Mouse (Mus musculus) kidney, embryonic 16.5 days (tissue): ENCODE measurements around the gene Fam50a. TPM values are rescaled to one million over a fixed set of nuclear protein-coding genes. Genes with fewer than 3 reads are reported as not detected.

Experiments used
- ATAC-seq: fragments of 200-750 bp; cut with Nextera tagmentation; 2 replicates; pipeline ENCODE4 v1.8.0; 2017; ENCODE audit warnings: moderate TSS enrichment; ENCODE audit not compliant: low FRiP score, low TSS enrichment
- H3K27ac ChIP-seq: fragments of 300-500 bp; sonication (generic); 2 replicates; pipeline ENCODE4 v1.5.1; 2014; ENCODE audit warnings: low read length
- H3K27me3 ChIP-seq: fragments of 300-500 bp; sonication (generic); 2 replicates; pipeline ENCODE4 v1.6.1; 2014; ENCODE audit warnings: low read length, control low read depth, mixed read lengths; ENCODE audit not compliant: insufficient read depth
- H3K36me3 ChIP-seq: fragments of 300-500 bp; sonication (generic); 2 replicates; pipeline ENCODE4 v1.6.1; 2014; ENCODE audit warnings: low read length, control low read depth, mixed read lengths; ENCODE audit not compliant: insufficient read depth
- H3K4me1 ChIP-seq: fragments of 300-500 bp; sonication (generic); 2 replicates; pipeline ENCODE4 v1.6.1; 2014; ENCODE audit warnings: low read length, control low read depth, mixed read lengths; ENCODE audit not compliant: insufficient read depth
- H3K4me2 ChIP-seq: fragments of 300-500 bp; sonication (generic); replicated peaks from 2 replicates; pipeline ENCODE4 v1.6.1; 2014; ENCODE audit warnings: low read depth, low read length
- H3K4me3 ChIP-seq: fragments of 300-500 bp; sonication (generic); 2 replicates; pipeline ENCODE4 v1.5.1; 2014; ENCODE audit warnings: mild to moderate bottlenecking, low read length
- H3K9ac ChIP-seq: fragments of 300-500 bp; sonication (generic); replicated peaks from 2 replicates; pipeline ENCODE4 v1.6.1; 2014; ENCODE audit warnings: low read length
- H3K9me3 ChIP-seq: fragments of 300-500 bp; sonication (generic); 2 replicates; pipeline ENCODE4 v1.6.1; 2016; ENCODE audit warnings: low read length, control low read depth
- WGBS: fragments of 180-500 bp; shearing (Covaris S2); extraction: QIAGEN DNeasy Blood & Tissue Kit; methylation state at CpG from one replicate; pipeline ENCODE4 v1.1.7; 2014; 5-methylcytosine and 5-hydroxymethylcytosine counted together
- polyA plus RNA-seq: library from polyadenylated mRNA; unstranded; fragments of >200 nt; fragmentation: Nextera tagmentation; extraction: Ambion mirVana; gene quantifications from 2 replicates; pipeline ENCODE4 v1.2.1, GENCODE M21; 2015

Fam50a gene
- polyA plus RNA-seq, 1 experiment from 2014 or later, result 69.8 TPM

- Histone ChIP-seq H3K27ac (peak overlapping the region; percentile 77), H3K9ac (peak overlapping the region; percentile 75), H3K4me3 (peak overlapping the region; percentile 58), H3K36me3 (no peaks in the 10 kb centered on the region; the same call in 1 of the 2 replicates), H3K9me3 (no peaks in the 10 kb centered on the region), H3K4me2 (peak overlapping the region; percentile 79), H3K27me3 (no peaks in the 10 kb centered on the region), H3K4me1 (peaks cover 11% of the 10 kb centered on the region)
- ATAC-seq, result peak; percentile 59
- WGBS, result 23% methylated on average over 39 of the region's 39 CpGs
Observed at GRCm38 (mm10) chrX:74282395-74283091, 30.3 kb upstream of the Fam50a start.

GRCm38 (mm10) chrX:74283092-74283437 is 29.8 kb upstream of the Fam50a start:
- peaks cover 11% of the 10 kb centered on the region for H3K4me1 ChIP-seq
- 38% methylated on average over 5 of the region's 5 CpGs for WGBS
- H3K4me3 ChIP-seq, result peak overlapping the region; percentile 58
- ATAC-seq, result peak; percentile 13; the same call in 1 of the 2 replicates
- peak overlapping the region; percentile 75 for H3K9ac ChIP-seq
- H3K9me3 ChIP-seq, result no peaks in the 10 kb centered on the region
- H3K27me3 ChIP-seq, result no peaks in the 10 kb centered on the region
- no peaks in the 10 kb centered on the region; the same call in 1 of the 2 replicates for H3K36me3 ChIP-seq
- peak overlapping the region; percentile 56 for H3K4me2 ChIP-seq
- peak overlapping the region; percentile 77 for H3K27ac ChIP-seq

GRCm38 (mm10) chrX:74293431-74293830 is 19.4 kb upstream of the Fam50a start:
- Histone ChIP-seq H3K27ac (no peak overlapping the region), H3K4me3 (no peak overlapping the region), H3K9ac (no peak overlapping the region), H3K4me1 (0 out of 2 replicates have a peak, but pooled peaks cover 4% of the 10 kb centered on the region), H3K4me2 (no peak overlapping the region), H3K9me3 (no peaks in the 10 kb centered on the region), H3K36me3 (0 out of 2 replicates have a peak, but pooled peaks cover 7% of the 10 kb centered on the region), H3K27me3 (no peaks in the 10 kb centered on the region)
- WGBS, result 83% methylated on average over 4 of the region's 4 CpGs
- no peak for ATAC-seq

- Histone ChIP-seq H3K9ac (peak within 1 kb of the TSS; percentile 73), H3K4me3 (peak within 1 kb of the TSS; percentile 71), H3K27me3 (no peaks in the 10 kb centered on the region), H3K9me3 (no peaks in the 10 kb centered on the region), H3K36me3 (peaks cover 7% of the 10 kb centered on the region), H3K27ac (peak within 1 kb of the TSS; percentile 38; the same call in 1 of the 2 replicates), H3K4me1 (0 out of 2 replicates have a peak, but pooled peaks cover 4% of the 10 kb centered on the region), H3K4me2 (peak within 1 kb of the TSS; percentile 66)
- 20% methylated on average over 37 of the region's 37 CpGs for WGBS
- ATAC-seq, result peak; percentile 99
Observed at GRCm38 (mm10) chrX:74296538-74297448, 16.0 kb upstream of the Fam50a start, which contains the start of gene Atp6ap1. Gene Atp6ap1 (plus strand): TSS chrX:74297097.

GRCm38 (mm10) chrX:74298348-74298747 is 14.5 kb upstream of the Fam50a start:
- Histone ChIP-seq H3K36me3 (peaks cover 15% of the 10 kb centered on the region), H3K9me3 (no peaks in the 10 kb centered on the region), H3K4me1 (0 out of 2 replicates have a peak, but pooled peaks cover 4% of the 10 kb centered on the region), H3K4me2 (no peak overlapping the region), H3K27me3 (no peaks in the 10 kb centered on the region), H3K4me3 (no peak overlapping the region), H3K9ac (no peak overlapping the region), H3K27ac (no peak overlapping the region)
- 76% methylated on average over 1 of the region's 1 CpGs for WGBS
- ATAC-seq, result no peak

GRCm38 (mm10) chrX:74299721-74300120 is 13.1 kb upstream of the Fam50a start:
- H3K4me1 ChIP-seq, result peaks cover 8% of the 10 kb centered on the region; the same call in 1 of the 2 replicates
- ATAC-seq, result no peak

GRCm38 (mm10) chrX:74304867-74305700 is 7.7 kb upstream of the Fam50a start, which contains the start of gene Gdi1:
Gene Gdi1 (plus strand): TSS chrX:74304998.
- H3K4me3 ChIP-seq, result peak within 1 kb of the TSS; percentile 65
- H3K27me3 ChIP-seq, result no peaks in the 10 kb centered on the region; the same call in 1 of the 2 replicates
- H3K36me3 ChIP-seq, result peaks cover 49% of the 10 kb centered on the region
- no peaks in the 10 kb centered on the region for H3K9me3 ChIP-seq
- peak within 1 kb of the TSS; percentile 67 for H3K4me2 ChIP-seq
- H3K27ac ChIP-seq, result peak within 1 kb of the TSS; percentile 67
- H3K4me1 ChIP-seq, result peaks cover 12% of the 10 kb centered on the region
- H3K9ac ChIP-seq, result peak within 1 kb of the TSS; percentile 73
- 19% methylated on average over 40 of the region's 41 CpGs for WGBS
- peak; percentile 85 for ATAC-seq

More at GRCm38 (mm10) chrX:74299721-74300120, 13.1 kb upstream of the Fam50a start:
- Histone ChIP-seq H3K9me3 (no peaks in the 10 kb centered on the region), H3K27me3 (no peaks in the 10 kb centered on the region; the same call in 1 of the 2 replicates), H3K4me2 (no peak overlapping the region), H3K36me3 (peaks cover 22% of the 10 kb centered on the region), H3K9ac (no peak overlapping the region), H3K27ac (no peak overlapping the region), H3K4me3 (no peak overlapping the region)
- 89% methylated on average over 3 of the region's 3 CpGs for WGBS

- ATAC-seq, result peak; percentile 95
- no peaks in the 10 kb centered on the region for H3K9me3 ChIP-seq
- H3K4me3 ChIP-seq, result peak within 1 kb of the TSS; percentile 46
- 0 out of 2 replicates have a peak within 1 kb of the TSS, but pooled peaks have one; percentile 27 for H3K27ac ChIP-seq
- H3K4me2 ChIP-seq, result peak within 1 kb of the TSS; percentile 56
- no peaks in the 10 kb centered on the region for H3K27me3 ChIP-seq
- no peaks in the 10 kb centered on the region for H3K36me3 ChIP-seq
- H3K9ac ChIP-seq, result peak within 1 kb of the TSS; percentile 57
- H3K4me1 ChIP-seq, result peaks cover 14% of the 10 kb centered on the region; the same call in 1 of the 2 replicates
- WGBS, result 16% methylated on average over 28 of the region's 30 CpGs
Observed at GRCm38 (mm10) chrX:74328725-74329161, 15.9 kb downstream of the Fam50a start, which contains the start of gene Plxna3. Gene Plxna3 (plus strand): TSS chrX:74329066.
